8 mouse cellular contexts compared by ENCODE assay signal in the genomic region with DNA sequence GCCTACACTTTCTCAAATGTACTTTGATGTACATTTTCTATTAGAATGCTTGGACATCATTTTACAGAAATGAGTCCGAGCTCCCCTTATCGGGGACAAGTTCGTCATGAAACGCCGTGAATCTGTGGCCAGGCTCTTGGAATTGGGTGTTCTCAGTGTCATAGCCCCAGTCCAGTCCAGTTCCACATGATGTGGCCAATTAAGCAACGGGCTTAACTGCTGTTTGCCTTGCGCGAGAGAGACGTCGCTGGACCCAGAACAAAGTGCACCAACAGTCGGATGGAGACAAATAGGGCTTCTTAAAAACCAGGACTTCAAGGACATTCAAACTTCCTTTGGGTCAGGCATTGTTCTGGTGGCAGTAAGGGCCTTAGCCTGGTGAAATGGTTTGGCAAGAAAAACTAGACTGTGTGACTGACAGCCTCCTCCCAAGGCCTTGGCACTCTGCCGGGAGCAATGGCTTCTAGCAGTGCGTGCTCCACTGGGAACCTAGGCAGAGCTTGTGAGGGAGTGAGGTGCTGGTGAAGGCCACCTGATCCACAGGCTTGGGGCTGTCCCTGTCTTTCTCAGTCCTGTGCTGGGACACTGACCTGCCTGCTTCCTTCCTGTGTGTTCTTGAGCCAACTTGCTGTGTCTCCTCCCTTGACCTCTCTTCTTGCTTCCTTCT. TPM values are rescaled to one million over a fixed set of nuclear protein-coding genes. Genes with fewer than 3 reads are reported as not detected.
DNase-seq lines count a peak whose midpoint lies in the region; ATAC-seq and TF ChIP-seq lines count a peak whose summit lies in the region.

No protein-coding gene starts in this region.

- no peak overlapping the region for H3K27ac ChIP-seq in heart, adult 2 months
- H3K27ac ChIP-seq in heart, embryonic 12.5 days (ENCODE audit: poor library complexity, severe bottlenecking) = no peak overlapping the region
- no peak overlapping the region for H3K27ac ChIP-seq in left cerebral cortex, adult 2 months

- WGBS in heart, adult 2 months = 67% methylated on average over 13 of the region's 13 CpGs
- 90% methylated on average over 13 of the region's 13 CpGs for WGBS in heart, embryonic 12.5 days

- TF ChIP-seq CTCF in heart, adult 2 months (IDR thresholded peaks at IDR 0.05) = no peak
- TF ChIP-seq CTCF in left cerebral cortex, adult 2 months (IDR thresholded peaks at IDR 0.05) = no peak

- H3K9me3 ChIP-seq in heart, embryonic 12.5 days (replicated peaks) = no peaks in the 10 kb centered on the region

- peak; percentile 59 to 61 for DNase-seq in heart, adult 2 months
- peak; percentile 92 for DNase-seq in adrenal gland, adult 2 months
- DNase-seq in heart, postnatal 10 days = peak; percentile 53 to 62
- peak; percentile 70 for DNase-seq in lung, postnatal 10 days
- no peak for DNase-seq in left cerebral cortex, adult 2 months (ENCODE audit: extremely low spot score in 1 of 2, low spot score in 2 of 2)
- DNase-seq in retina, postnatal 1 day = no peak
- DNase-seq in neural tube, embryonic 10.5 days (ENCODE audit: extremely low spot score, low spot score) = no peak

- no peak for TF ChIP-seq EP300 in heart, adult 2 months (IDR thresholded peaks at IDR 0.05; ENCODE audit: insufficient read depth, low read depth, low read length)

- H3K4me2 ChIP-seq in heart, embryonic 12.5 days = no peak overlapping the region

- H3K79me2 ChIP-seq in heart, adult 2 months (replicated peaks; ENCODE audit: control insufficient read depth, insufficient read depth, low read length) = peaks cover 5% of the 10 kb centered on the region; the same call in 1 of the 2 replicates

- intact Hi-C loops in heart, adult 2 months (cut with DNase I) = no loop called here
- intact Hi-C loops in heart, postnatal 10 days (cut with DNase I) = no loop called here
- intact Hi-C loops in left cerebral cortex, adult 2 months (cut with DNase I) = no loop called here

- H3K27me3 ChIP-seq in heart, adult 2 months (ENCODE audit: control insufficient read depth, insufficient read depth, low read length) = no peaks in the 10 kb centered on the region
- 0 out of 2 replicates have a peak, but pooled peaks cover 3% of the 10 kb centered on the region for H3K27me3 ChIP-seq in heart, embryonic 12.5 days (replicated peaks)

- H3K4me1 ChIP-seq in heart, adult 2 months (ENCODE audit: control insufficient read depth, insufficient read depth, low read length) = peaks cover 25% of the 10 kb centered on the region
- H3K4me1 ChIP-seq in heart, embryonic 12.5 days (replicated peaks) = peaks cover 13% of the 10 kb centered on the region

- no peak for TF ChIP-seq POLR2A in heart, adult 2 months (IDR thresholded peaks at IDR 0.05; ENCODE audit: insufficient read depth, low read depth, low read length)

- no peak overlapping the region for H3K9ac ChIP-seq in heart, adult 2 months (ENCODE audit: low read depth, low read length)
- H3K9ac ChIP-seq in heart, embryonic 12.5 days = no peak overlapping the region

- ATAC-seq in heart, embryonic 12.5 days (ENCODE audit: insufficient number of reproducible peaks, low FRiP score) = no peak

- no peaks in the 10 kb centered on the region for H3K36me3 ChIP-seq in heart, adult 2 months (ENCODE audit: control insufficient read depth, insufficient read depth, low read length)
- no peaks in the 10 kb centered on the region for H3K36me3 ChIP-seq in heart, embryonic 12.5 days

- H3K4me3 ChIP-seq in heart, adult 2 months = no peak overlapping the region
- no peak overlapping the region for H3K4me3 ChIP-seq in heart, embryonic 12.5 days
- H3K4me3 ChIP-seq in left cerebral cortex, adult 2 months = no peak overlapping the region

RNA-seq across cellular contexts. Expression of gene Myo10, which starts 11.5 kb away (rescaled TPM):
- total RNA-seq in heart, adult 2 months (2021) = 10 to 100 TPM; 63.7 to 67.9 TPM
- polyA plus RNA-seq in heart, adult 2 months (2012; rRNA removed) = 26.6 and 35.4 TPM in 2 replicates
- 14.3 and 19.7 TPM in 2 replicates for polyA plus RNA-seq in heart, embryonic 12.5 days (2016; fragmentation: Nextera tagmentation; extraction: Ambion mirVana)
- total RNA-seq in adrenal gland, adult 2 months (2021) = 100 to 1,000 TPM in 1 of 2 experiments, 10 to 100 TPM in 1; 63.9 to 103 TPM
- 35.8 and 42.1 TPM in 2 replicates for polyA plus RNA-seq in adrenal gland, adult 2 months (2012; rRNA removed)
- 10 to 100 TPM; 52.7 to 61.1 TPM for total RNA-seq in heart, postnatal 10 days (2021)
- 10 to 100 TPM; 42.1 to 46.9 TPM for total RNA-seq in left cerebral cortex, adult 2 months (2021)

Comparison
In these comparisons a context has a peak if more than half of its experiments do, and no peak if none do; other contexts are left out.
1. DNase-seq: peak in heart, adult 2 months (2 of 2), adrenal gland, adult 2 months (single experiment), heart, postnatal 10 days (2 of 2) and lung, postnatal 10 days (single experiment); none in left cerebral cortex, adult 2 months (0 of 2), retina, postnatal 1 day (single experiment) and neural tube, embryonic 10.5 days (single experiment).